In the genomic region with DNA sequence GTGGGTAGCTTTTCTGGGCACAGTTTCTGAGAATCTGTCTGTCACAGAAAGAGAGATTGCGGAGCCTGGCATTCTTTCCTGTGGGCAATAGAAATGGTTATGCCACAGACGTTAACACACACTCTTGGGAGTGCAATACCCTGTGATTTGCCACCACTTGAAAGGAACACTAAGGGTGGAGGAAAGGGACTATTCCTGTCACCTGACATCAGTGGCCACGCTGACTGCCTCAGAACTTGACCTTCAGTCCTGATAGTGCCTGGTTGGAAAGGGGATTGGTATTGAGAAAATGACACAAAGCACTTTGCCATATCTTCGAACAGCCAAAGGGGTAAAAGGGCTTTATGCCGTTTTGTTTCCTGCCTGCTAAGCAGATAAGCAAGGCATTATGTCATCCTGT, we compare ENCODE assay signal across 20 mouse cellular contexts.
A peak's percentile ranks its signal among the peaks of the same experiment; 100 is the strongest.
DNase-seq lines count a peak whose midpoint lies in the region; ATAC-seq and TF ChIP-seq lines count a peak whose summit lies in the region.
"Had no signal": no experiment of that assay in that cellular context is flagged by ENCODE, and none has a peak within 500 bp of the region (broad histone marks: within the 10 kb centered on the region; RNA-seq: fewer than 3 reads in every experiment).

No protein-coding gene starts in this region.

- H3K79me2 ChIP-seq in heart, adult 2 months (replicated peaks; ENCODE audit: control insufficient read depth, insufficient read depth, low read length), result no peaks in the 10 kb centered on the region

- no peak overlapping the region for H3K4me2 ChIP-seq in embryonic facial prominence, embryonic 15.5 days (replicated peaks)
- H3K4me2 ChIP-seq: liver, embryonic 15.5 days; midbrain, embryonic 11.5 days had no signal

- no peak overlapping the region for H3K9ac ChIP-seq in heart, adult 2 months (ENCODE audit: low read depth, low read length)
- H3K9ac ChIP-seq in embryonic facial prominence, embryonic 15.5 days, result no peak overlapping the region
- H3K9ac ChIP-seq: liver, embryonic 15.5 days had no signal

- DNase-seq in heart, embryonic 10.5 days (ENCODE audit: low spot score), result peak; percentile 77
- DNase-seq in heart, adult 2 months, result no peak
- DNase-seq in adrenal gland, postnatal 14 days, result peak; percentile 59
- DNase-seq in heart, postnatal 4 days, result peak; percentile 25
- DNase-seq in retina, embryonic 14.5 days (ENCODE audit: low spot score), result no peak
- no peak for DNase-seq in gastrocnemius, postnatal 10 days
- DNase-seq: cerebellum, adult 9-11 months; gastrocnemius, postnatal 14 days; kidney, adult 8-10 months; kidney, postnatal 14 days; layer of hippocampus, postnatal 36 days; right cerebral cortex, postnatal 4 days; thymus, adult 2 months had no signal

- peak overlapping the region; percentile 52; the same call in 1 of the 2 replicates for H3K27ac ChIP-seq in heart, embryonic 10.5 days
- H3K27ac ChIP-seq in heart, adult 2 months, result no peak overlapping the region
- no peak overlapping the region for H3K27ac ChIP-seq in embryonic facial prominence, embryonic 15.5 days (replicated peaks)
- H3K27ac ChIP-seq: forebrain, embryonic 10.5 days; hindbrain, embryonic 10.5 days; layer of hippocampus, adult 2 months; liver, embryonic 15.5 days had no signal

- TF ChIP-seq CTCF in heart, adult 2 months (IDR thresholded peaks at IDR 0.05), result no peak

- H3K4me1 ChIP-seq in heart, embryonic 10.5 days, result peaks cover 29% of the 10 kb centered on the region
- no peaks in the 10 kb centered on the region for H3K4me1 ChIP-seq in heart, adult 2 months (ENCODE audit: control insufficient read depth, insufficient read depth, low read length)
- 0 out of 2 replicates have a peak, but pooled peaks cover 4% of the 10 kb centered on the region for H3K4me1 ChIP-seq in embryonic facial prominence, embryonic 15.5 days
- H3K4me1 ChIP-seq: liver, embryonic 15.5 days had no signal

- no peaks in the 10 kb centered on the region for H3K36me3 ChIP-seq in heart, embryonic 10.5 days
- no peaks in the 10 kb centered on the region for H3K36me3 ChIP-seq in heart, adult 2 months (ENCODE audit: control insufficient read depth, insufficient read depth, low read length)
- H3K36me3 ChIP-seq in embryonic facial prominence, embryonic 15.5 days, result no peaks in the 10 kb centered on the region
- H3K36me3 ChIP-seq: forebrain, embryonic 10.5 days; hindbrain, embryonic 10.5 days; liver, embryonic 15.5 days had no signal

- H3K27me3 ChIP-seq in heart, embryonic 10.5 days (ENCODE audit: insufficient read depth, poor library complexity, severe bottlenecking), result no peaks in the 10 kb centered on the region
- H3K27me3 ChIP-seq in heart, adult 2 months (ENCODE audit: control insufficient read depth, insufficient read depth, low read length), result no peaks in the 10 kb centered on the region
- H3K27me3 ChIP-seq in embryonic facial prominence, embryonic 15.5 days, result no peaks in the 10 kb centered on the region
- H3K27me3 ChIP-seq: liver, embryonic 15.5 days had no signal

- H3K9me3 ChIP-seq in heart, embryonic 10.5 days, result no peaks in the 10 kb centered on the region
- H3K9me3 ChIP-seq in embryonic facial prominence, embryonic 15.5 days (replicated peaks), result no peaks in the 10 kb centered on the region
- H3K9me3 ChIP-seq: forebrain, embryonic 10.5 days; hindbrain, embryonic 10.5 days; liver, embryonic 15.5 days had no signal

- no peak for TF ChIP-seq EP300 in heart, adult 2 months (IDR thresholded peaks at IDR 0.05; ENCODE audit: insufficient read depth, low read depth, low read length)

- 22% methylated on average over 5 of the region's 5 CpGs for WGBS in heart, embryonic 10.5 days
- 26% methylated on average over 5 of the region's 5 CpGs for WGBS in heart, adult 2 months
- 63% methylated on average over 5 of the region's 5 CpGs for WGBS in embryonic facial prominence, embryonic 15.5 days

- TF ChIP-seq POLR2A in heart, adult 2 months (IDR thresholded peaks at IDR 0.05; ENCODE audit: insufficient read depth, low read depth, low read length), result no peak

- intact Hi-C loops in heart, adult 2 months (cut with DNase I), result no loop called here

- ATAC-seq in embryonic facial prominence, embryonic 15.5 days (ENCODE audit: insufficient number of reproducible peaks, low FRiP score, low TSS enrichment, low read depth), result peak; percentile 81
- ATAC-seq: lung, postnatal 0 days had no signal

- H3K4me3 ChIP-seq in heart, embryonic 10.5 days, result no peak overlapping the region
- H3K4me3 ChIP-seq in heart, adult 2 months, result no peak overlapping the region
- no peak overlapping the region for H3K4me3 ChIP-seq in embryonic facial prominence, embryonic 15.5 days (replicated peaks)
- H3K4me3 ChIP-seq: forebrain, embryonic 10.5 days; hindbrain, embryonic 10.5 days; layer of hippocampus, adult 2 months; liver, embryonic 15.5 days had no signal

Comparison
In these comparisons a context has a peak if more than half of its experiments do, and no peak if none do; other contexts are left out.
1. DNase-seq: peak in heart, embryonic 10.5 days (single experiment), adrenal gland, postnatal 14 days (single experiment) and heart, postnatal 4 days (single experiment); none in heart, adult 2 months (0 of 2), retina, embryonic 14.5 days (single experiment) and gastrocnemius, postnatal 10 days (single experiment).